Mouse (Mus musculus): Measurements from ENCODE around the gene Lrp8.

Lrp8 gene

DNA sequence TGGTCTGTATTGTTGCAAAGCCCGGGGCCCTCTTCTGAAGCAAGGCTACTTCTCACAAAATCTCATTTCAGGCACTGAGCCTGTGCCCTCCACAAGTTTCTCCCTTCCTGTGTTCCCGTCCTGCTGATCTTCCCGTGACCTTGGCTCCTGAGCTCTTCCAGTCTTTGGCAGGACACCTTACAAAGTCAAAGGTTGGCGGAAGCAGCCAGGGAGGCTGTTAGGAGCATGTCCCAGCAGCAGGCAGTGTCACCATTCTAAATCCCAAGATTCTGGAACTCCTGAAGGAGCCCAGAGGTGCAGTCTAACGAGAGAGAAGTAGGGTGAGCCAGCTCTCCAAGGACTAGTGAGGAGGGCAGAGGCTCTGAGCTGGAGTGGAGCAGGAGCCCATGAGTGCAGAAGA, 46.5 kb downstream of the Lrp8 start:
- 62% methylated on average over 5 of the region's 5 CpGs for WGBS

DNA sequence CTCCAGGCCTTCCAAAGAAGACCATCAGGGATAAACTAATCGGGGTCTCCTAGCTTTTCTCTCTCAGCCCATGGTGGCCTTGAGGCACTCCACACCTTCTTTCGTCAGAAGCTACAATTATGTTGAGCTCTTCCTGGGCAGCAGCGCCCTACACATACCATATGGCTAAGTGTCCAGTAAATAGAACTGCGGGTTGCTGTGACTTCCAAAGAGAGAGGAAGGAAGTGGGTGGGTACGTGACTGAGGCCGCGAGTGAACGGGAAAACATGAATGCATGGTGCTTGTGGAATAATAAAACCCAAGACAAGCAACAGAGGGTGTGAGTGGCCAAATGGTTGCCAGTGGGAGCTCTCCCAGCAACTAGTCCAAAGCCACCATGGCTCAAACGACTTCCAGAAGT, 47.6 kb downstream of the Lrp8 start:
- 58% methylated on average over 9 of the region's 9 CpGs for WGBS

DNA sequence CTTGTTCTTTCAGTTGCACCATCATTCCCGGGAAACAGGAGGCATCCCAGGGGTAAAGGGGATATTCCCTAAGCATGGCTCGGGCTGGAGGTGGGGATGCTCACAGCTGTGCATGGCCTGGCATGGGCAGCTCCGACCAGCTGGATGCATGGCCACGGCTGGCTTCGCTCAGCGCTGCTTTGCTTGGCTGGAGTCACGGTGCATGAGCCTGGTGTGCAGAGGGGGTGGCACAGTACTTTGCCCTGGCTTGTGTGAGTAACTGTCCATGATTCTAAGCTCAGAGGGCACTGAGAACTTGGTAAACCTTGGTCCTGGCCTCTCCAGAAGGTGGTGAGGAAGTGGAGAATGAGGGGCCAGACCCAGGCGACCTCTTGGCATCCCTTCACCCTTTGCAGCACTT, 48.0 kb downstream of the Lrp8 start:
- 89% methylated on average over 8 of the region's 8 CpGs for WGBS

DNA sequence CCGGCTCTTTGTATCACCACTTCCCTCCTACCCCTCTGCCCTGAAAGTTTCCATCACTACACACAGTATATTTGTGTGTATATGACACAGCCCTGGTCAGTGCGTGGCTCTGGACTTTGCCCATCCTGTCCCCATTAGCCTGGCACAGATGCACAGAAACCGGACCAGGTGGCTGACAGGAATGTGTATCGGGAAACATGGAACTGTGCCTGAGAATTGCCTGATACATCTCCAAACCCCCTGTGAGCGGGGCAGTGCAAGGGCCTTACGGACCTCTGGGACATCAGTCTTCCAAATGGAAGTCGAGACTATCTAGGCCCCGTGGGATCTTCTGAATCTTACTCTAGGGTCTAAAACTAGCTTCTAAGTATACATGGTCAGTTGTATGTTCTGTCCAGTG, 51.3 kb downstream of the Lrp8 start:
- 92% methylated on average over 8 of the region's 8 CpGs for WGBS

DNA sequence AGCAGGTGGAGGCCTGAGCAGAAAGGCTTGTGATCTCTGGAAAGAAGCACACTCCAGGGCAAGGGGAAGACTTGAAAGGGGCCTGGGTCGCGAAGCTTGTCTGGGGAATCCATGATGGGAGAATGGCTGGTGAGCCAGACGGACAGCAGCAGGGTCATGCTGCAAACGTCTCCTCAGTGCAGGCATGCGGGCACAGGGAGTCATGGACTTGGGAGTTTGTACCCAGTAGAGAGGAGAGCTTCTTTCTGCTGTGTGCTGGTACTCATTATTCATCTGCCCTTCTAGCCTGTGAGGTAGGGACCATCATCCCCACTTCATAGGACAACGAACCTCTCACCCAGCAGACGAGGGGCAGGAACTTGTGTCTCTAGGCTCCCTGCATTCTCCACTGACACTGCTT, 51.8 kb downstream of the Lrp8 start:
- 94% methylated on average over 7 of the region's 7 CpGs for WGBS

DNA sequence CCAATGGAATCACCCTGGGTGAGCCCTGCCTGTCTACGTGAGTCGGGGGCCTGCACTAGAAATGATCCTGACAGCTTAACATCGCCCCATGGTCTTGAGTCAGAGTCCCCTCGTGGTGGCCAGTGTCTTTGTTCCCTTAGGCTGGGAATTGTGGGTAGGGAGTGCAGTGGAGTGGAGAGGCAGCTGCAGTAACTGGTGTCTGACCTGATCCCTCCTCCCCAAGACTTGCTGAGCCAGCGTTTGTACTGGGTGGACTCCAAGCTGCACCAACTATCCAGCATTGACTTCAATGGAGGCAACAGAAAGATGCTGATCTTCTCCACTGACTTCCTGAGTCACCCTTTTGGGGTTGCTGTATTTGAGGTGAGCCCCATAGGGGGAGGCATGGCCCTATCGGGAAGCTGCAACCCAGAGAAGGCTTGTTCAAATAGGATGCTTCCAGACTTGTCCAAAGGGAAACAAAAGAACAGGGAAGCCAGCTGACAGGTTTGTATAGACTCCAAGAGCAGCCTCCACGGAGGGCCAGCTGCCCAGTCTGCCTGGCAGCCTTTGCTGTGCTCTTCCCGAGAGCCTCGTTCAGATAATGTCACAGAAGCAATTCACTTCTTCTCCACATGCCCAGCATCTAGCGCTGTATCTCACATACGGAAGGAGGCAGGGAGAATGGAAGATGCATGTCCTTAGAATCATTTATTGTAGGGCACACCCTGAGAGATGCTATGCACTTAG, 55.1 kb downstream of the Lrp8 start:
- WGBS: 41% methylated on average over 11 of the region's 11 CpGs

DNA sequence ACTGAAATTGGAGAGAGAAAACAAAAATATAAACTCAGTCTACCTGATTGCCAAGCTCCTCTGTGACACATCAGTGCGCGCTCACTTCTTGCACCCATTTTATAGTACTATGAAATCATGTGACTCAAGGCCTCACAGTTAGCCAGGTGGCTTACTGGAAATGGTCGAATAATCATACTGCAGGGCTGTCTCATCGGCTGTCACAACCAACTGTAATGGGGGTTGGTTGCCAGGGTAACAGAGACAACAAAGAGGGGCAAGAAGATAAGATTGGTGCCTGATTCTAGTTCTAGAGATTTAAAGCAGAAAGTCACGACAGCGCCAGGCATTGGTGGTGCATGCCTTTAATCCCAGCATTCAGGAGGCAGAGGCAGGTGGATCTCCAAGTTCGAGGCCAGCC, 56.9 kb downstream of the Lrp8 start:
- 74% methylated on average over 7 of the region's 7 CpGs for WGBS

DNA sequence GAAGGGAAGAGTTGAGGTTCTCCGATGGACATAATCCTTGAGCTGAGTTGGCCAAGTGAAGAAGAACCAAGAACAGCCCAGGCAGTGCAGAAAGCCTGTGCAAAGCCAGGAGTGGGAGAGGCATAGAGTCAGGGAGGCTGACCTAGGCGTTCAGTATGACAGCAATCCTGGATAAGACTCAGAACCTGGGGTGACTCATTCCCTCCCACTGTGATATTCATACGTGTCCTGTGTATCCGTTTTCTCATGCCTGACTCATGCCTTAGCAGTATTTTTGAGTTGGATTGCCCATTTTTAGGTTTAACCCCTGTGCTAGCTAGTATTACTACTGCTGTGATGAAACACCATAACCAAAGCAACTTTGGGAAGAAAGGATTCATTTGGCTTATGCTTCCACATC, 62.8 kb downstream of the Lrp8 start:
- WGBS: 51% methylated on average over 4 of the region's 4 CpGs

DNA sequence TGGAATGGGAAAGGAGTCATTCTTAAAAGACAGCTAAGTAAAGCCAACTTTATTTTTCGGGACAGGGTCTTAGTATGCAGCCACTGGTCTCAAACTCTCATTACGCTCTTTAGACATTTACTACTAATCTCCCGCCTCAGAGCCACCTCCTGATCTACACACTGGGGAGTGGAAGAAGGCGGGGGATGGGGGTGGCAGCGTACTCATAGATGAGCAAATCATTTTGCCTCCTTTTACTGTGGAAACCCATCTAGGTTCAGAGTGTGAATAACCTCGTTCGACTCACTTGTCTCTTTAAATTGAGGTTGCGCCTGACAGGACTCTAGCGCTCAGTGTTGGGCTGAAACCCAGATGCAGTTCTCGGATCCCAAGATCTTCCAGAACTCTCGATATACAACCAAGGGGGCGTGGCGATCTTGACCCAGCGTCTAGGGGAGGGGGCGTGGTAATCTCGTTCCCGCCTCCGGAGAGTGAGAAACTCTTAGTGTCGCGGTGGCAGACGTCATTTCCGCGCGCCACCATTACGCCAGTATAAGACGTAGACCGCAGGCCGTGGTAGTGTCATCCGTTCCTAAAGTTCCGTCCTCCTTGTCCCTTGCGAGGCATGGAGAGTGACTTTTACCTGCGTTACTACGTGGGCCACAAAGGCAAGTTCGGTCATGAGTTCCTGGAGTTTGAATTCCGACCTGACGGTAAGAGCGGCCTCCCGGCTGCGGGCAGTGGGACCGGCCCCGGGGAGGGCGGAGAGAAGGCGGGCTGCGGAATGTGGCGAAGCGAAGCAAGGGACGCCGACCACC, 77.4 kb downstream of the Lrp8 start, which contains the start of gene Magoh:
Gene Magoh (plus strand): TSS at position 502 of the 797 bp plus-strand sequence.
- under 1% methylated on average over 48 of the region's 48 CpGs for WGBS

DNA sequence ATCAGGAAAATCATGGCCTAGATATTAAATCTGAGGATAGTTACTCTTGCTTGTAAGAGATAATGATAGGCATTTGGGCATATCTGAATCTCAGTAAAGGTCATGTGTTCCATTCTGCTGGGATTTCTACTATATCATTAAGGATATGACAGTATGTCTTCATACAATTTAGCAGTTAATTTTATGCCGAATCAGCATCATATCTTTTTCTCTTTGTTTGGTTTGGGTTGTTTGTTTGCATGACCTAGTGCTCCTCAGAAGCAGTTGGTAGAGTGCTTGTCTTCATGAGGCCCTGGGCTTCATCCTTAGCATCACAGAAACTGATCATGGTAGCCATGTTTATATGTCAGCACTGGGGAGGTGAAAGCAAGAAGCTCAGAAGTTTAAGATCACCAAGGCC, 79.6 kb downstream of the Lrp8 start:
- WGBS: 91% methylated on average over 1 of the region's 1 CpGs

DNA sequence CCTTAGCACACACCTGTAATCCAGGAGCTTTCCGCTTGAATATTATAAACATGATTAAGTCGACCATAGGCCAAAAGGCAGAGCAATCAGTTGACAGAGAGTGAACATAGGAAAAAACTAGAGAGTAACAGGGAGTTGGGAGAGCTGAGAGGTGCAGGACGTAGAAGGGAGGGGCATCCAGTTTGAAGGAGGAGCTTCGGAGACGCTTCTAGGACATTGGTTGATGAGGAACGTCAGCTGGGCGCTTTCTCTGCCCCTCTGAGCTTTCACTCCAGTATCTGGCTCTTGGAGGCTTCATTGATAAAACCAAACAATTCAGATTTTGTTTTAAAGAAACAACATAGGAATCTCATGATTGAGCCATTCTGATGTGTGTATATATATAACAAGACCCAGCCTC, 84.3 kb downstream of the Lrp8 start:
- 76% methylated on average over 7 of the region's 7 CpGs for WGBS

DNA sequence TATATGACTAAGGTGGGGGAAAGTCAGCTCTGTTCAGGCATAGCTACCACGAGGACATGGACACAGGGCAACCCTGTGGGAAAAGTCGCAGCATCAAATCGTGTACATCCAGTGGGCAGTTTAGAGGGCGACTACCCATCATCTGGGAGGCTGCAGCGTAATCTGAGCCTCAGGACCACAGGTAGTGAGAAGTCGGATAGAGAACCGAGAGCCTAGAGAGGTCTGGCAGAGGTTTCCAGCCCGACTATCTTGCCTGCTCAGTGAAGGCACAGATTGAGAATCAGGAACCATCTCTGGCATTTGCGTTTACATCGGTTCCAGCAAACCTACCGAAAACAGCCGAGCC, 87.3 kb downstream of the Lrp8 start:
- WGBS: under 1% methylated on average over 12 of the region's 12 CpGs

DNA sequence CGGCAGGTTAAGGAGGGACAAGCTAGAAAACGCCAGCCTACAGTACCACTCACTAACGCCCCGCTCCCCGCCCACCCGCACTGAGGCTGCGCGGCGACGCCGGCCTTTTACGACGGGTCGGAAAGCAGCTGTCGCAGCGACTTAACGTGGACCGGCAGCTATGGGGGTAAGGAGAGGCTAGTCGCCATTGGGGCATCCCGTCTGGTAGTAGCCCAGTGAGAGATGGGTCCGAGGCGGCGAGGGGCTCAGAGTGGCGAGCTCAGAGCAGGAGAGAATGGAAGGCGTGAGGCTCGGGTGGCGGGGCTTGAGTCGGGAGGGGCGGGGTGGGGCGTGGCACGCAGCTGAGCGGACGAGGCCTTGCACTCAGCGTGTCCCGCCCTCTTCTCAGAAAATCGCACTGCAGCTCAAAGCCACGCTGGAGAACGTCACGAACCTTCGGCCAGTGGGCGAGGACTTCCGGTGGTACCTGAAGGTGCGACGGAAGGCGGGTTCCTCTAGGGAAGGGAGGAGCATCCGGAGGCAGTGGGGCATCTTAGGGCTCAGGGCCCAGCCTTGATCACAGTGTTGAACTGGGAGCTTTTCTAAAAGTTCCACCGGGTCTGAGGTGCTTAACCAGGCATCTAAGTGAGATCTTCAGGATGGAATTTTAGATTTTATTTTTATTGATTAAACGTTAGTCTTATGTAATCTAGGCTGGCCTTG, 87.8 kb downstream of the Lrp8 start, which contains the start of gene 0610037L13Rik:
Gene 0610037L13Rik (plus strand): TSS at position 83 of the 702 bp plus-strand sequence.
- under 1% methylated on average over 48 of the region's 48 CpGs for WGBS

DNA sequence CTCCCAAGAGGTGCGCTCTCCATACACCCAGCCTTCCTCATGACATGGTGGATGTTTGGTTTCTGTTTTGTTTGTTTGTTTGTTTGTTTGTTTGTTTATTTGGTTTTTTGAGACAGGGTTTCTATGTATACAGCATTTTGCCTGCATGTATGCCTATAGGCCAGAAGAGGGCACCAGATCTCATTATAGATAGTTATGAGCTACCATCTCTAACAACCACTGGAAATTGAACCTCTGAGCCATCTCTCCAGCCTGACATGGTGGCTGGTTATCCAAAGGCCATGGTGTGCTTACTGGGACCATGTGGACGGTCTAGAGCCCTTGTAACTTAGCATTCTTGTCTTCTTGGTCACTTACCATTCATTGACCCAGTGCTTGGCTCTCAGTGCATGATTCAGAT, 90.6 kb downstream of the Lrp8 start:
- WGBS: 81% methylated on average over 2 of the region's 2 CpGs

DNA sequence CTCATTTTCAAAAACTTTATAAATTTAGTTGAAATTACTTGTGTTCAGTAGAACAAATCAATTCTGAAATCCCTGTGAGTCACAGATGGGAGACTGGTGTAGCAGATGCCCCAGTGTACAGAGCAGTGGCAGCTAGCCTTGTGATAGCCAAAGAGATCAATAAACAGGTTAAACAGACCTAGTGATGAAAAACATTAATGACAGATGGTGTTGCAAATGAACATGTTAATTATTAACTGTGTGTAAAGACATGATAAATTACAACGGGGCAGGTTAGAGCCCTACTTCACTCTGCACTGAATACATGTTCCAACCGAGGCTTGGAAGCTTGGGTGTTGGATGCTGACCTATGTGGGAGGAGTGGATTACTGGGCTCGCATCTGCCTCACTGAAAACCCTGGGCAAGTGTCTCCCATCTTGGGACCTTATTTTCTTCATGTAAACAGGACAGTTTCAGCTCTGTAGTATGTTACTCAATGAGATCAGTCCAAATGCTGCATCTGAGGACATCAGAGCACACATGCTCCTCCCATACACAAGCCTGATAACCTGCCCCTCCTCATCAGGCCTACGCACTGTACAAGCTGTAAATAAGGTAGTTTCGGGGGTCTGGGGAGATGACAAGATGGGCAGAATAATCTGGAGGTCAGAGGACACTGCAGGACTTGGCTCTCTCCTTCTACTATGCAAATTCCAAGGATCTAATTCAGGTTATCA, 97.3 kb downstream of the Lrp8 start:
- 88% methylated on average over 5 of the region's 5 CpGs for WGBS

DNA sequence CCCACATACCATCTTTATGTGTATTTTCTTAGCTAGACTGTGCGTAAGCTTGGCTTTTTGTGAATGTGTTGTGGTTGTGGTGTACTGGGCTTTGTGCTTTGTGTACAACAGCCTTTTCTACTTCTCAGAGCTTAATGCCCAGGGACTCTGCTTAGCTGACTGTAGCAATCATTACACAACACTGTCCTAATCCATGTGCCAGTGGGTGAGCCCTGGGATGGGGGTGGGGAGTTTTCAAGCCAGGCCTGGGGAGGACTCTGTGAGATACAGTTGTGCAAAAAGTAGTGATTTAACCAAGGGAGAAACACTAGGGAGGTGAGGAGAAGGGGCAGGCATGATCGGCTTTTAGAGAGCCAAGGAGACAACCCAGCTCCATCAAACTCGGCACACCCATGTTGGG, 98.1 kb downstream of the Lrp8 start:
- 95% methylated on average over 3 of the region's 3 CpGs for WGBS

DNA sequence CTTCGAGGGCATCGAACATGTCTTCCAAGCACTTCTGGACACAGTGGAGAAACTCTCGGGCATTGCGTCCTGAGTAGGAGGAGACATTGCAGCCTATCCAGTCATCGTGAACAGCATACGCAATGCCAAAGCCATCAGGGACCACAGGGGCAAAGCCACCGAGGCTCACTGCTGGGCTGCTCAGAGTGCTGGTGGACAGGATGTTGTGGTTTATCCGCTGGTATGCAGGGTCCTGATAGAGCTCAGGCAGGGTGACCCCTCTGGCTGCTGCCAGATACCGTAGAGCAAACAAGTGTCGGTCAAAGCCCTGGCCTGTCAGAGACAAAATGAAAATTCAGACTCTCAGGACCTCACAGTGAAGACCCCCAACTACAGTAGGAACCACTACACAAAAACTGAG, 102.2 kb downstream of the Lrp8 start:
- 94% methylated on average over 10 of the region's 10 CpGs for WGBS

DNA sequence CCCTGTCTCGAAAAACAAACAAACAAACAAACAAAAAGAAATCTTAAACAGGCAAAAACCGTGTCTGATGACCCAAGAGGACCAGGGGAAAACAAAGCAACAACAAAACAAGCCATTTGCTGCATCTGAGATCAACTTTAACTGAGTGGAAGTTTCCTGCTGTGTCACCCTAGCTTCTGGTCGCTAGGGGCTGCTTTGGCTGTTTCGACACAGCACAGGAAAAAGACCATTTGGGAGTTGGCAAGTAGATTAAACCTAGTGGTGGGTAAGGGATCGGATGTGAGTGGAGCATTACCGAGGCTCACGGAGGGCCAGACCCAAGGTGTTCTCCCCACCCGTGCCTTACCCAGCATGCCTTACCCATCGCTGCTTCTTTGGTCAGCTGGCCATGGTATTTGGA, 104.5 kb downstream of the Lrp8 start:
- WGBS: 87% methylated on average over 9 of the region's 9 CpGs

DNA sequence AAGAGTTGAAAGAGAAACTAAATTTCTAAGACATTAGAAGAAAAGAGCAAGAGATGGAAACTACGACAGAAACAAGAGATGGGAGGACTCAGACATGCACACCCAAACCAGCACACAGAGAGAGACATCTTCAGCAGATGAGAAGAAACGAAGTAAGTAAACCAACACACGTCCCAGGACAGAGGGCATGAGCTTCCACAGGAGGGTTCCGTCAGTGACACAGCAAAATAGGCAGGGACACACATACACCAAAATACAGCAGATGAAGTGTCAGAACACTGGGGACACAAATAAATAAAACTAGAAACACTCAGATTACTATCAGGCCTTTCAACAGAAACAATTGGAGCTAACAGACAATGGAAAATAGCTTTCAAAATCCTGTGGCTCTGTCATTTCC, 108.0 kb downstream of the Lrp8 start:
- 92% methylated on average over 4 of the region's 4 CpGs for WGBS

DNA sequence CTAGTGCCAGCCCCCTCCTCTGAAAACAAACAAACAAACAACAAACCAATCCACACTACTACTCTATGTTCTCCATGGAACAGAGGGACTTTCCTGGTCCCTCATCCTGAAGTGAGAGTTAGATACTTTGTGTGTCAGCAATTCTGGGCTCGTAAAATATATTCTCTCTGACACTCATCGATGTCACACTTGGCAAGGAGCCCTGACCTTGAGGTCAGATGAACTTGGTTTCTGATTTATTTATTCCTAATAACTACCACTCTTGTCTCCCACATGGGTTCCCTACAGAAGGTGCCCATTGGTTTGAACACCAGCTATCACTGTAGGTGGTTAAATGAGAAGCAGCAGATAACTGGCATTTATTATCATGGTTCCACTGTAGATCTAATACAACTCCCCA, 118.3 kb downstream of the Lrp8 start:
- WGBS: 95% methylated on average over 2 of the region's 2 CpGs

DNA sequence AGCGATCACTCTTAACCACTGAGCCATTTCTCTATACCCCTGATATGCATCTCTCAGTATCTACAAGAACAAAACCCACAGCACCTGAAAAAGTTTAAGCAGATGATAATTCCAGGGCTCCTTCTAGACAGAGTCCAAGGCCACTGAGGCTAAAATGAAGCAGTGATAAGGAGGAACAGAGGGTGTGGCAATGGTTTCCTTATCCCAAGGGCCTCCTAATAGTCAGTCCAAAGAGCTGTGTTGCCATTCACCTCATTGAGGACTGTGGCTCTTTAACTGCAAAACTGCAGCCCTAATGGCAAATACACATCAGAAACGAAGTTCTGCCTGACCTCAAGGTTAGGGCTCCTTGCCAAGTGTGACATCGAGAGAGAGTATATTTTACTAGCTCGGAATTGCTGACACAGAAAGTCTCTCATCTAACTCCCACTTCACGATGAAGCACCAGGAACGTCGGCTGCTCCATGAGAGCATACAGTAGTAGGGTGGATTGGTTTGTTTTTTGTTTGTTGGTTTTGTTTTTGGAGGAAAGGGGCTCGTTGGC, 119.2 kb downstream of the Lrp8 start:
- 65% methylated on average over 8 of the region's 8 CpGs for WGBS

DNA sequence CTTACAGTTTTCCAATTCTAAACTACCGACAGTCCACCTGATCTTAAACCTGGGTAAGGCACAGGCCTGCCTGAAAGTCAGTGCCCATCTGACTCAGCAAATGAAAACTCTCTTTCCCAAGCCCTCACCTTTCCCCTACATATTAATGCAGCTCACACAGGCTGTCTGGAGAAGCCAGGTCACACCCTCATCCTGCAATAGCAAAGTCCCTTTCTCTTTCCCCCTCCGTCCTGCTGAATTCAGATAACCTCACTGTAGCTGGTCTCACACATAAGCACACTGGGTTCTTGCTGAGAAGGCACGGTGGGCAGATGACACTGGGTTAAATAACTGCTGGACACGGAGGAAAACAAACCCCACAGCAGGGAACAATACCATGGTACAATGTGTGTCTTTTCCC, 119.9 kb downstream of the Lrp8 start:
- 58% methylated on average over 4 of the region's 4 CpGs for WGBS

Data from cerebral cortex, adult 2 months (tissue).